Mouse (Mus musculus) ES-E14 (cell line): ENCODE results near the gene Cdkn2b. TPM values are rescaled to one million over a fixed set of nuclear protein-coding genes. Genes with fewer than 3 reads are reported as not detected.

Experiments used
- DNase-seq: peaks from one replicate; pipeline ENCODE4 v3.0.0-alpha.2; 2013; ENCODE audit warnings: low read depth, low spot score
- H3K27ac ChIP-seq: 2 replicates; pipeline ENCODE4 v1.5.1; 2012; ENCODE audit warnings: low read depth, mild to moderate bottlenecking, low read length, moderate library complexity, mixed read lengths; ENCODE audit not compliant: poor library complexity, insufficient read depth, severe bottlenecking
- H3K36me3 ChIP-seq: 2 replicates; pipeline ENCODE4 v1.6.1; 2012; ENCODE audit warnings: mild to moderate bottlenecking, low read length, moderate library complexity, mixed read lengths; ENCODE audit not compliant: control insufficient read depth, poor library complexity, insufficient read depth, severe bottlenecking
- H3K4me1 ChIP-seq, 2 experiments: fragments of 150-350 bp in 1 of 2; sonication (generic) in 1 of 2; 2 replicates each; pipeline ENCODE4 v1.6.1; 2012; ENCODE audit warnings: low read length in 2 of 2, mild to moderate bottlenecking in 1 of 2, mixed read lengths in 1 of 2; ENCODE audit not compliant: control insufficient read depth in 2 of 2, insufficient read depth in 2 of 2, poor library complexity in 1 of 2
- H3K4me3 ChIP-seq, 2 experiments: fragments of 150-350 bp in 1 of 2; sonication (generic) in 1 of 2; 2 replicates each; pipeline ENCODE4 v1.5.1; 2012; ENCODE audit warnings: low read length in 2 of 2, low read depth in 1 of 2, mild to moderate bottlenecking in 1 of 2, mixed read lengths in 1 of 2; ENCODE audit not compliant: insufficient read depth in 1 of 2, poor library complexity in 1 of 2, severe bottlenecking in 1 of 2
- H3K9ac ChIP-seq: 2 replicates; pipeline ENCODE4 v1.6.1; 2012; ENCODE audit warnings: low read depth, mild to moderate bottlenecking, low read length, mixed read lengths; ENCODE audit not compliant: poor library complexity, insufficient read depth, severe bottlenecking
- H3K9me3 ChIP-seq: fragments of 150-350 bp; sonication (generic); 2 replicates; pipeline ENCODE4 v1.6.1; 2012; ENCODE audit warnings: low read depth, mild to moderate bottlenecking, low read length; ENCODE audit not compliant: control insufficient read depth, insufficient read depth
- CHD2 ChIP-seq: IDR thresholded peaks from 2 replicates; pipeline ENCODE4 v1.6.1; 2014; ENCODE audit warnings: mild to moderate bottlenecking, low read depth, low read length, inconsistent platforms
- HCFC1 ChIP-seq: IDR thresholded peaks from 2 replicates; pipeline ENCODE4 v1.6.1; 2012; ENCODE audit warnings: low read length, inconsistent platforms, borderline replicate concordance; ENCODE audit not compliant: insufficient read depth
- MAFK ChIP-seq: IDR thresholded peaks from 2 replicates; pipeline ENCODE4 v1.6.1; 2014; ENCODE audit warnings: mild to moderate bottlenecking, low read depth, low read length, inconsistent platforms; ENCODE audit not compliant: insufficient read depth
- ZC3H11A ChIP-seq: IDR thresholded peaks from 2 replicates; pipeline ENCODE4 v1.6.1; 2012; ENCODE audit warnings: low read depth, mild to moderate bottlenecking, inconsistent platforms, low read length, borderline replicate concordance
- ZNF384 ChIP-seq: IDR thresholded peaks from 2 replicates; pipeline ENCODE4 v1.6.1; 2012; ENCODE audit warnings: low read depth, low read length, inconsistent platforms
- in situ Hi-C, 2 experiments: fragments of 600-800 bp; cut with MboI; formaldehyde crosslinking; loops; one replicate each; pipeline ENCODE4 v1.15.1; 2025; ENCODE audit warnings: low sequenced_read_pairs in 2 of 2, inconsistent platforms in 1 of 2; ENCODE audit not compliant: unreplicated experiment in 2 of 2
- total RNA-seq: library from RNA; depleted of rRNA; stranded (reverse); fragments of 300-350 nt; gene quantifications from 2 replicates; pipeline ENCODE4 v1.2.3, GENCODE M21; 2012; rRNA removed

Cdkn2b gene
- total RNA-seq, result 13.4 and 34.3 TPM in 2 replicates

- H3K9ac ChIP-seq, result peak within 1 kb of the TSS; percentile 66
- TF ChIP-seq ZC3H11A (no peak), CHD2 (no peak), ZNF384 (no peak), HCFC1 (no peak), MAFK (no peak)
- H3K4me1 ChIP-seq, result no peaks in the 10 kb centered on the region
These were observed at the start of gene Cdkn2b for GRCm38 (mm10) chr4:89310491-89311254. Gene Cdkn2b (minus strand): TSS chr4:89311039.

DNA sequence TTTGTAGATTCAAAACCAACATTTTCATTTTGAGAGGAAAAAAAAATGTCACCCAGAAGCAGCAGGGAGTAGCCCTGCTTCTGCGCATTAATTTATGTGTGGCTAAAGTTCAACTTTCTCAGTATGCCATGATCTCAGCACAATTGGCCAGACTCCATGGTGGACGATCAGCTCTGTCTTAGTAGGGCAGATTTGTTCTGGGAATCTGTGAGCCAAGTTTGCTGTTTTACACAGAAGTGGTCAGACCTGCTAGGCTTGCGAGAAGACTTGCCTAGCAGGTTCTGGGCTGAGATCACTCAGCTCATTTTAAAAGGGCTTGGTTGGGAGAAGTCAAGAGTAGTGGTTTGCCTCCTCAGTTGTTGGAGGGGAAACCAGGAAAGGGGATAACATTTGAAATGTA lies 49.5 kb upstream of the Cdkn2b start:
- Histone ChIP-seq H3K27ac (no peak overlapping the region), H3K36me3 (no peaks in the 10 kb centered on the region), H3K9ac (no peak overlapping the region), H3K4me1 (peaks cover 0 to 2% of the 10 kb centered on the region in 2 experiments; a peak in 1 of 4 replicates), H3K4me3 (no peak overlapping the region), H3K9me3 (no peaks in the 10 kb centered on the region)
- in situ Hi-C loops, result no loop called here
- no peak for DNase-seq
- no peak for TF ChIP-seq CHD2
- TF ChIP-seq HCFC1, result no peak
- TF ChIP-seq ZC3H11A, result no peak
- TF ChIP-seq ZNF384, result no peak
- no peak for TF ChIP-seq MAFK

More at GRCm38 (mm10) chr4:89310491-89311254, at the start of gene Cdkn2b:
- H3K9me3 ChIP-seq, result no peaks in the 10 kb centered on the region
- peak within 1 kb of the TSS; percentile 79 to 87 for H3K4me3 ChIP-seq
- in situ Hi-C loops, result no loop called here
- H3K36me3 ChIP-seq, result no peaks in the 10 kb centered on the region
- peak; percentile 89 for DNase-seq
- H3K27ac ChIP-seq, result no peak within 1 kb of the TSS

DNA sequence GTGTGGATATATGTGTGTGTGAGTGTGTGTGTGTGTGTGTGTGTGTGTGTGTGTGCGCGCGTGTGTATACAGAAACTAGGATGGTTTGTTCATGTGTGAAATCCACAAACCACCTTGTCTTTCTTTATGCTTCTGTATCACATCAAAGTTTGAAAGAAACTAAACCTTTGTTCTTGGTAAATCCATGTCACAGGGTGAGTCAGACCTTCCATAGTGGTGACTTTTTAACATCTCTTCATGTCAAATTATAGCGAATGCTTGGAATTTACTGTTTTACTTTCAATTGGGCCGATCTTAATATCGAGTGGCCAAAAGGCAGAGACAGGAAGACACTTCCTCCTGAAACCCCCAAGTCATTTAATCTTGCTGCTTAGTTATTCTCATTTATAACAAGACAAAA lies 48.7 kb upstream of the Cdkn2b start:
- TF ChIP-seq ZNF384 (no peak), CHD2 (no peak), ZC3H11A (no peak), HCFC1 (no peak), MAFK (no peak)
- Histone ChIP-seq H3K36me3 (no peaks in the 10 kb centered on the region), H3K27ac (no peak overlapping the region), H3K4me3 (no peak overlapping the region), H3K9ac (no peak overlapping the region), H3K9me3 (no peaks in the 10 kb centered on the region), H3K4me1 (peaks cover 0 to 2% of the 10 kb centered on the region in 2 experiments; a peak in 1 of 4 replicates)
- DNase-seq, result no peak
- in situ Hi-C loops, result no loop called here

- no peak overlapping the region for H3K9ac ChIP-seq
- TF ChIP-seq HCFC1, result no peak
- TF ChIP-seq ZNF384, result no peak
- TF ChIP-seq MAFK, result no peak
- TF ChIP-seq ZC3H11A, result no peak
- no peak for TF ChIP-seq CHD2
- H3K4me1 ChIP-seq, result peaks cover 3 to 9% of the 10 kb centered on the region in 2 experiments; a peak in 2 of 4 replicates
- DNase-seq, result no peak
- H3K27ac ChIP-seq, result no peak overlapping the region
- no peaks in the 10 kb centered on the region for H3K9me3 ChIP-seq
- in situ Hi-C loops, result no loop called here
- H3K4me3 ChIP-seq, result no peak overlapping the region
- no peaks in the 10 kb centered on the region for H3K36me3 ChIP-seq
These were observed 43.1 kb upstream of the Cdkn2b start for GRCm38 (mm10) chr4:89353935-89354334.
